Mouse (Mus musculus): ENCODE data around the gene Cdon. TPM values are rescaled to one million over a fixed set of nuclear protein-coding genes. Genes with fewer than 3 reads are reported as not detected.

Cdon gene
- total and polyA plus RNA-seq, 3 experiments = 6.0 to 10.2 (median 9.7) TPM

DNA sequence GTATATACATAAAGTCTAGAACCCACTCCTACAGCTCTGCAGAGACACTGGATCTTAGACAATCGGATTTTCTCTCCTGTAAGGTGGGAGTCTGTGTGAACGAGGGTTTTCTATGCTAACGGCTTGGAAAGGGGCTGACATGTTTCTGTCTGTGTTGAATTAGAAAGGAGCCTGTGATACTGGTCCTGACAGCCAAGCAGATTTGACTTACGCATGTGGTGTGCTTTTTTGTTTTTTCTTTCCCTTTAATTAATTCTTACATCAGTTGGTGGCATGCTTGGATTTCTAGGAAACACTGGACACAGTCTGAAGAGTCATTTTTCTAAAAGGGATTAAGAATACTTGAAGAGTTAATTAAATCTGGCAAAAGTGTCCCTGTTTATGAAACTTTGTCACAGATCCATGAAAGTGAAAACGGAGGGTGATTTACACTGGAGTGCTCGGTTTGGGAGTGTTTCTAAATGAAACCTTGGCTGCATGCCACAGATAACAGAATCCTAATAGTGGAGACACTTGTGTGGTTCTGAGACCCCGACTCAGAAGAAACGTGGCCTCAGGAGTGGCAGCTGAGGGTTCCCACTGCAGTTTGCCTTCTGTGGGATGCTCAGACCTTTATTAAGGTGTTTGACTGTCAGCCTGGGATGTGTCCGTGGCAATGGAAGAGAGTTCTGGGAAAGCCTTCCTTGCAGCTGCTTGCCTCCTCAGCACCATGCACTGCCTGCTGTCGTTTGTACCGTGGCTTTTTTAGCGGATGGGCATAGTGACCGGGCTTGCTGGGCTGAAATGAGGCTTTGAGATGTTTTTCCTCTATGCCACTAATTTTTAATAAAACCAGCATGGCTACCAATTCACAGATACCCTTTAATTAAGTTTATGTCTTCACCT lies 61.3 kb downstream of the Cdon start:
- no peak overlapping the region for H3K9ac ChIP-seq (ENCODE audit: low read depth, low read length)
- intact Hi-C loops (cut with DNase I) = no loop called here
- no peak for TF ChIP-seq EP300 (IDR thresholded peaks at IDR 0.05; ENCODE audit: insufficient read depth, low read depth, low read length)
- TF ChIP-seq CTCF (IDR thresholded peaks at IDR 0.05) = no peak
- TF ChIP-seq POLR2A (IDR thresholded peaks at IDR 0.05; ENCODE audit: insufficient read depth, low read depth, low read length) = no peak
- H3K36me3 ChIP-seq (ENCODE audit: control insufficient read depth, insufficient read depth, low read length) = no peaks in the 10 kb centered on the region
- no peaks in the 10 kb centered on the region for H3K27me3 ChIP-seq (ENCODE audit: control insufficient read depth, insufficient read depth, low read length)
- H3K4me3 ChIP-seq = no peak overlapping the region
- H3K27ac ChIP-seq = no peak overlapping the region
- no peak for DNase-seq
- H3K79me2 ChIP-seq (replicated peaks; ENCODE audit: control insufficient read depth, insufficient read depth, low read length) = no peaks in the 10 kb centered on the region
- WGBS = 63% methylated on average over 13 of the region's 13 CpGs
- no peaks in the 10 kb centered on the region for H3K4me1 ChIP-seq (ENCODE audit: control insufficient read depth, insufficient read depth, low read length)

DNA sequence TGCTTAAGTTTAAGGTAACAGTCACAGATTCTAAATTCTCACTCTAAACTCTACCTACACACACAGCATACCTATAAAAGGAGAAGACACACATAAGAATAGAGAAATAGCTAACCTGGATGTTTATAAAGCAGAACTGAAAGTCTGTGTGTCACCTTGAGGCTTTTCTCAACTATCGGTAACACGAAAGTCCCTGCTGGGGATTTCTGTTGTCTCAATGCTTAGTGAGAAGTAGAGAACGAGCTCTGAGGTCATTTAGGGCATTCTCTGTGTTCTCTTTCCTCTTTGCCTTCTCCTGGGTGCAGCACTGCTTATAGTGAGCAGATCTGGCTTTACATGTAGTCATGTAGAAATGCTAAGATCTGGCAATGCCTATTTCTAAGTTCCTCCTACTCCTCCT lies 63.0 kb downstream of the Cdon start:
- no peaks in the 10 kb centered on the region for H3K36me3 ChIP-seq (ENCODE audit: control insufficient read depth, insufficient read depth, low read length)
- H3K27me3 ChIP-seq (ENCODE audit: control insufficient read depth, insufficient read depth, low read length) = no peaks in the 10 kb centered on the region
- H3K79me2 ChIP-seq (replicated peaks; ENCODE audit: control insufficient read depth, insufficient read depth, low read length) = no peaks in the 10 kb centered on the region
- WGBS = 87% methylated on average over 3 of the region's 3 CpGs
- intact Hi-C loops (cut with DNase I) = no loop called here
- no peak overlapping the region for H3K4me3 ChIP-seq
- DNase-seq = no peak
- no peak overlapping the region for H3K27ac ChIP-seq
- H3K4me1 ChIP-seq (ENCODE audit: control insufficient read depth, insufficient read depth, low read length) = no peaks in the 10 kb centered on the region
- TF ChIP-seq EP300 (IDR thresholded peaks at IDR 0.05; ENCODE audit: insufficient read depth, low read depth, low read length) = no peak
- TF ChIP-seq POLR2A (IDR thresholded peaks at IDR 0.05; ENCODE audit: insufficient read depth, low read depth, low read length) = no peak
- no peak for TF ChIP-seq CTCF (IDR thresholded peaks at IDR 0.05)
- no peak overlapping the region for H3K9ac ChIP-seq (ENCODE audit: low read depth, low read length)

DNA sequence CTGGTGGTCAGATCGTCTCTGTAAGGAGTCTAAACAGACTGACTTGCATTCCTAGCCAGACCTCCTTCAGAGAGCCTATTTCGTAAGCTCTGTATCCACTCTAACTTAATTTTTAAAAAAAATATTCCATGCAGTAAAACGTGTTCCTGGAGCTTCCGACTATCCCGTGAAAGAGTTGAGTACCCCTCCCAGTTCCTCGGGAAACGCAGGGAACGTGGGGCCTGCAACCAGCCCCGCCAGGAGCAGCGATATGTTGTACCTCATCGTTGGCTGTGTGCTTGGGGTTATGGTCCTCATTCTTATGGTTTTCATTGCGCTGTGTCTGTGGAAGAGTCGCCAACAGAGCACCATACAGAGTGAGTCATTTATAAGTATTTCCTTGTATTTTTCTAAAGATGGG lies 65.7 kb downstream of the Cdon start:
- H3K27ac ChIP-seq = no peak overlapping the region
- no peaks in the 10 kb centered on the region for H3K27me3 ChIP-seq (ENCODE audit: control insufficient read depth, insufficient read depth, low read length)
- H3K4me1 ChIP-seq (ENCODE audit: control insufficient read depth, insufficient read depth, low read length) = no peaks in the 10 kb centered on the region
- no peak for DNase-seq
- TF ChIP-seq EP300 (IDR thresholded peaks at IDR 0.05; ENCODE audit: insufficient read depth, low read depth, low read length) (no peak), CTCF (IDR thresholded peaks at IDR 0.05) (no peak), POLR2A (IDR thresholded peaks at IDR 0.05; ENCODE audit: insufficient read depth, low read depth, low read length) (no peak)
- no peak overlapping the region for H3K4me3 ChIP-seq
- H3K36me3 ChIP-seq (ENCODE audit: control insufficient read depth, insufficient read depth, low read length) = no peaks in the 10 kb centered on the region
- no peak overlapping the region for H3K9ac ChIP-seq (ENCODE audit: low read depth, low read length)
- intact Hi-C loops (cut with DNase I) = no loop called here
- 81% methylated on average over 13 of the region's 13 CpGs for WGBS
- no peaks in the 10 kb centered on the region for H3K79me2 ChIP-seq (replicated peaks; ENCODE audit: control insufficient read depth, insufficient read depth, low read length)

DNA sequence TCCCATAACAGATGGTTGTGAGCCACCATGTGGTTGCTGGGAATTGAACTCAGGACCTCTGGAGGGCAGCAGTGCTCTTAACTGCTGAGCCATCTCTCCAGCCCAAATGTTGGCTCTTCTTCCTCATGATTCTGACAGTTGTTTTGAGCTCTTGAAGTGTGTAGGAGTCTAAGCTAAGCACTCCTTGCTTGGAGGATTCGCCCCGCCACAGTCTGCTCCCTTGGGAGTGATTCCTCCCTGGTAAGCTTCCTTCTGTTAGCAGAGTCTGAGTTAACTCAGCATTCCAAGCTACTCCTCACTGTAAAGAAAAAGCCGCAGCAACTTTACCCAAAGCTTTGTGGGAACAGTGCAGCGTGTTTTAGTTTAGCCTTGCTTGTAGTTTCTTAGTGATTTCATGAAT lies 67.6 kb downstream of the Cdon start:
- WGBS = 72% methylated on average over 4 of the region's 4 CpGs
- H3K4me3 ChIP-seq = no peak overlapping the region
- H3K79me2 ChIP-seq (replicated peaks; ENCODE audit: control insufficient read depth, insufficient read depth, low read length) = no peaks in the 10 kb centered on the region
- no peaks in the 10 kb centered on the region for H3K27me3 ChIP-seq (ENCODE audit: control insufficient read depth, insufficient read depth, low read length)
- H3K9ac ChIP-seq (ENCODE audit: low read depth, low read length) = no peak overlapping the region
- H3K36me3 ChIP-seq (ENCODE audit: control insufficient read depth, insufficient read depth, low read length) = no peaks in the 10 kb centered on the region
- intact Hi-C loops (cut with DNase I) = no loop called here
- TF ChIP-seq EP300 (IDR thresholded peaks at IDR 0.05; ENCODE audit: insufficient read depth, low read depth, low read length) = no peak
- no peak for TF ChIP-seq CTCF (IDR thresholded peaks at IDR 0.05)
- no peak for TF ChIP-seq POLR2A (IDR thresholded peaks at IDR 0.05; ENCODE audit: insufficient read depth, low read depth, low read length)
- no peaks in the 10 kb centered on the region for H3K4me1 ChIP-seq (ENCODE audit: control insufficient read depth, insufficient read depth, low read length)
- H3K27ac ChIP-seq = no peak overlapping the region
- no peak for DNase-seq

DNA sequence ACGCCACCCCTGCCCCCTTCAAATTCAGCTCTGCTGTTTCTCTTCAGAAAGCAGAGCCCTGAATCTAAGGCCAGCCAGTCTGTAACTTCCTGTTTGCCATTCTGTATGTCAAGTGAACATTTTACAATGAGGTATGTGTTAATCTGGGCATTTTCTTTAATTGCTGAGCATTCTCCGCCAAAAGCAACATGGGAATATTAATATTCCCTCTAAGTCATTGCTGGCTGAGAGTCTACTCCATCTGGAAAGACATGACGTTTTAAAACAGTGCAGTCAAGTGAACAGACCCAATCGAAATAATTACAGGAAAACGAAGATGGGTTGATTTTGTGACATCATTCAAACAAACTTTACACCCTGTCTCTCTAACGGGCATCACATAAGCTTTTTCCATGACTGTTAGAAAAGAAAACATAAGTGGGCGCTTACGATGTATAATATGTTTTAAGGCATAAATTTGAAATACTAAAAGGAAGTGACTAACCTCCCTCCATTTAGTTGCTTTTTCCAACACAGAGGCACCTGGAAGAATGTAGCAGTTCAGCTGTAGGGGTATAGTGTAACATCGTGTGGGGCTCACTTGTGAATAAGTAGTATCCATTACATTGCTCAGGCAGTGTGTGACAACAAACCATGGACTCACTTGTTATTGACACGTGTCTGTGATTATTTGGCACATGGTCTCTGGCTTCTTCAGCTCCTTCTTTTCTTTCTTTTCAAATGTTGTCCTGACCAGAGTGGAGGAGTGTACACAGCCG lies 70.4 kb downstream of the Cdon start:
- intact Hi-C loops (cut with DNase I) = no loop called here
- H3K4me3 ChIP-seq = no peak overlapping the region
- H3K27me3 ChIP-seq (ENCODE audit: control insufficient read depth, insufficient read depth, low read length) = no peaks in the 10 kb centered on the region
- H3K4me1 ChIP-seq (ENCODE audit: control insufficient read depth, insufficient read depth, low read length) = no peaks in the 10 kb centered on the region
- 73% methylated on average over 11 of the region's 11 CpGs for WGBS
- H3K36me3 ChIP-seq (ENCODE audit: control insufficient read depth, insufficient read depth, low read length) = no peaks in the 10 kb centered on the region
- H3K79me2 ChIP-seq (replicated peaks; ENCODE audit: control insufficient read depth, insufficient read depth, low read length) = no peaks in the 10 kb centered on the region
- no peak overlapping the region for H3K27ac ChIP-seq
- no peak overlapping the region for H3K9ac ChIP-seq (ENCODE audit: low read depth, low read length)
- TF ChIP-seq CTCF (IDR thresholded peaks at IDR 0.05) = no peak
- no peak for TF ChIP-seq POLR2A (IDR thresholded peaks at IDR 0.05; ENCODE audit: insufficient read depth, low read depth, low read length)
- TF ChIP-seq EP300 (IDR thresholded peaks at IDR 0.05; ENCODE audit: insufficient read depth, low read depth, low read length) = no peak
- DNase-seq = no peak
